Mouse (Mus musculus): ENCODE results near the gene Cntnap2.
A peak's percentile ranks its signal among the peaks of the same experiment; 100 is the strongest.

DNA sequence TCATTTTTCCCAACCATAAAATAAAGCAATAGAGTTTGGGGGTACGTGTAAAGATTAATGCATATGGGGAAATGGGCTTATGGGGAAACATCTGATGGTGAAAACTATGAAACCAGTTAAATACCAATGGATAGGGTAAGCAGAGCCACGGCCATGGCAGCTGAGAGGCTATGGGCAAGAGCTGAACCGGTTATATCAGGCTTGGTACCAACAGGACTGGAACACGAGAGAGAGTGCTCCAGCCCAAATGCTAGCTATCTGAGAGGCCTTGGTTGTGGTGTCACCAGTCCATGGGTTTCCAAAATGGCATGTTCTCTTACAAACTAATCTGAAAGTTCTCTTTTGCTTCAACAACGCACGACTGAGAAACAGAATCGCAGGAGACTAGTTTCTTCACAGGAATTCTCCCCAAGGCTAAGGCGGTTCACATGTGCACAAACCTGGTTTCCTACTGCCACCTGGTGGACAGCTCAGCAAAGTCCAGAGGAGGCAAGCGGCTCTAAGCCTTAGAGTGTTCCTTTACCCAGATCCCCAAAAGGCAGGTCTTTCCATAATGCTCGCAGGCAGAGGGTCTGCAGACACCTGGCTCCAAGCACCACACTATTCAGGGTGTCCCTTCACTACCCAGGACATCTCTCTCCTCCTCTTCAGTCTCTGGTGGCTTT is 1902.0 kb downstream of the Cntnap2 start:
- TF ChIP-seq PAX5 (IDR thresholded peaks at IDR 0.05; ENCODE audit: low read length) (no peak), CTCF (conservative IDR thresholded peaks at IDR 0.05 in 1 of 2, IDR thresholded peaks at IDR 0.05 in 1 of 2; ENCODE audit: low read depth in 2 of 2, low read length in 2 of 2) (peak; percentile 81 to 86), HCFC1 (IDR thresholded peaks at IDR 0.05; ENCODE audit: low read depth, low read length) (no peak)
